Mouse (Mus musculus) heart, postnatal 4 days (tissue): ENCODE measurements at regions not wholly inside any gene's neighbourhood (a gene's known extent, or its start where the extent isn't known, plus 50 kb on each side); places are given as distances from the start of the nearest gene placed in this dataset.

Experiments
- DNase-seq: peaks from one replicate; pipeline ENCODE4 v3.0.0; 2021

DNA sequence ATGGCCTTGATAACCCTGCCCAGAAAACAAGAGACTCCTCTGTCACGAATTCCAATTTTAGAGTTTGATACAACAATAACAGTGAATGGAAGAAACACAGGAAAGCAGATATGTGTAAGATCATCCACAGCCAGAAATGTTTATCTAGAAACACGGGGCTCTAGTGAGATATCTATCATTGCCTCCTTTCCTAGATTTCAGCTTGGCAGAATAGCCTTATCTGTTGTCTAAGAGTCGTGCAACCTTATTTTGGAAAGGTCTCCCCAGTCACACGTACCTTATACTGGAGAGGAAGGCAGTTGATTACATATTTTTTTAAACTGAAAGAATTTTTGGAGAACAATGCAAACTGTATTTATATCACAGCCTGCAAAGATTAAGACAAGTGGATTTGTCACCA lies 61.6 kb downstream of the Gm10295 start:
- DNase-seq, result no peak

- no peak for DNase-seq
Observed at GRCm38 (mm10) chr7:71289266-71289665, 62.0 kb downstream of the Gm10295 start.

GRCm38 (mm10) chr7:71287441-71287840 lies 63.8 kb downstream of the Gm10295 start:
- DNase-seq, result no peak

- no peak for DNase-seq
Observed at GRCm38 (mm10) chr7:71284246-71284645, 67.0 kb downstream of the Gm10295 start.

DNA sequence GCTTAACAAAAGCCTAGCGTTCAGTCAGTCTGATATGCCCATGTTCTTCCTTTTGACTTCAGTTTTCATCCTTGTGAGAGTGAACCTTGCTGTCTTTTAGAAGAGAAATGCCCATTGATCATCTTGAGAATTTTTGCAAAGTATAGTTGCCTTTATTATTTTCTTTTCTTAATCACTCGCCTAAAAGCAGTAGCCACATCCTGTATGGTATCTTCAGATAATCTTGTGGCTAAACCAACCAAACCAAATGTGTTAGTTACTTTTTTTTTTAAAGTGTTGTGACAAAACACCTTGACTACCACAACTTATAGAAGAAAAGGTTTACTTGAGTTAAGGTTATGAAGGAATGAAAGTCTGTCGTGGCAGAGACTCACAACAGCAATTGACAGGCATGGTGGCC lies 67.9 kb downstream of the Gm10295 start:
- no peak for DNase-seq

DNA sequence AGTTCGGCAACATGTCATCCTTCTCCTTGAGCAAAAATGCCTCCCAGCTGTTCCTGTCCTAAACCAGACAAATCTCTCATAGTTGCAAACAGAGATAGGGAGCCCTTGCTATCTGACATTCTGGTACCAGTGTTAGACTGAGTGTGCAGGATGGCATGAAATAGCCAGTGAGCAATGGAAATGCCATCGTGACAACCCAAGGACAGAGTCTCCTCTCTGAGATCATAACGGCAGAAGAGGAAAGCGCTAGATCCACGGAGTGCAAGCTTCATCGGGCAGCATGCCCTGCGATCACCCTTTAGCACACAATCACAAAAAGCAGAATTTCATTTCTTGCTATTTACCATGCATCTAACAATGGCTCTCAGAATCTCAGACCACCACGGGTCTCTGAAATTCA lies 85.2 kb downstream of the Gm10295 start:
- no peak for DNase-seq

- DNase-seq, result no peak
Observed at GRCm38 (mm10) chr7:71264115-71264514, 87.2 kb downstream of the Gm10295 start.

- no peak for DNase-seq
Observed at GRCm38 (mm10) chr7:71249669-71250068, 101.6 kb downstream of the Gm10295 start.

DNA sequence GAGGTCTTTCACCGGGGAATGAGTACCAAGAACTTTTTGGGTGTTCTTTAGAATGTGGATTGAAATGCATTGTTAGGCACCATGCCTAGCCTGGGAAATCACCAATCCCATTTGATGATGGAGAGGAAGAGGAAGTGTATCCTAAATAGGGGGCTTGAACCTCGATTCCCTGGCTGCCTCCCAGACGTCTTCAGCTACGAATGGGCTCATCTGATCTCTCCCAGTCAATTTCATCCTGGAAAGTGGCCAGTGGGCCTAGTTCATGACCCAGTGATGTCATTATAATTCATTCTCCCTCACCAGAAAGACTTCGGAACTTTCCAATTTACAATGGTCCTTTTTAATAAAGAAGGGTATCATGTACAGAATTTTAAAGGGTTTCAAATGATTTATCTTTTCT lies 102.1 kb downstream of the Gm10295 start:
- no peak for DNase-seq

DNA sequence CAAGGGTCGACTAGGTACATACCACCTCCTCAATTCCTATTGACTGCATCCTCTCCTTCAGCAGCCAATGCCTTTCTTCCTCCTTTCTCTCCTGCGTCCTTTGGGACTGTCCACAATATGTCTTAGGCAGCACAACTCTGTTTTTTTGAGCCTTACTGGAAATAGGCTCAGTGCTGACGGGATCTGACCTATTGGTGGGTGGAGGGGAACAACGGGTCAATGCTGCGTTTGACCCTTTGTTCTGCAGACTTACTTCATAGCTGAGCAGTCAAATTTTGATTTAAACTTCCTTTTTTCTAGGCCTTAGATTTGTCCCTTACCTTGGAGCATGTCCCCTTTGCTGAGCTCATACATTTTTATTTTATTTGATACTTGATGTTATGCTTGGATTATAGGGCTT lies 103.4 kb downstream of the Gm10295 start:
- DNase-seq, result no peak

DNA sequence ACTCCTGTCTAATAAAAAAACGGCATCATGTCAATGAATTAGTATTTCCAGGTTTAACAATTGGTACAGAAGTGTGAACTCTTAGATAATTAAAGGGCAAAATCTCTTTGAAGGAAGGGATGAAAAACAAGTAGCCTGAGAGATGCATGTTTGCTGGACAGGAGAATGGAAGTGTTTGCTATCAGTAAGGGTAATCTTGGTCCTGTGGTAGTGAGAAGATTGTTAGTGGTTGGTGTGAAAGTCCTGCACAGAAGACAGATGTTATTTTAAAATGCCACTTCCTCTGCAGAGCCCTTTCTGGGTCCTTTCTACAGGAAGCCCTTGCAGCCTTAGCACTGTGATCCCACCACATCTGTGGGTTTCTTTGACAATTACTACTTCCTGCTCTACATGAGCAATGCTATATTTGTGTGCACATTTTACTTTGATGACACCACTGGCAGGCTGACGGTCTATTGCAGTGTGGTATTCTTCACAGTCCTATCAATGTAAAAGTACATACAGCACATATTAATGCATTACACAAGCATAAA lies 108.8 kb downstream of the Gm10295 start:
- no peak for DNase-seq

- no peak for DNase-seq
Observed at GRCm38 (mm10) chr7:71239207-71239606, 112.1 kb downstream of the Gm10295 start.

GRCm38 (mm10) chr7:71236334-71236733 lies 115.0 kb downstream of the Gm10295 start:
- no peak for DNase-seq

- DNase-seq, result no peak
Observed at GRCm38 (mm10) chr7:71234176-71234769, 117.0 kb downstream of the Gm10295 start.

- DNase-seq, result no peak
Observed at GRCm38 (mm10) chr7:71232821-71233815, 118.2 kb downstream of the Gm10295 start.

GRCm38 (mm10) chr7:71230901-71231477 lies 120.3 kb downstream of the Gm10295 start:
- DNase-seq, result peak; percentile 72

DNA sequence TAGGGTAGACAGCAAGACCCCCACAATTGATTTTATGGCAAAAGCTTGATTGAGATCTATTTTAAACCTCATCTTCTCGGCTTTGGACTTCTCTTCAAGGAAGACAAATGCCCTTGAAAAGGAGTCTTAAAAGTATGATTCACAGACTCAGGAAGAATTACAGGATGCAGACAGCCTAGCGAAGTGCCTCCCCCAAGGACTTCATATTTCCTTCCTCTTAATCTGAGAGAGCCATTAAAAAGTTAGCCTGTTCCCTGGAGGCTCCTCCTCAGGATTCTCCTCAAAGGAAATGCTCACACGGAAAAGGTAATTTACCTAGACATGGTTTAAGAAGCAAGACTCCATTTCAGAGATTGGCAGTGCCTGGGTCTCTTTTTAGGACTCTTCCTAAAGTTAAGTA lies 122.1 kb downstream of the Gm10295 start:
- DNase-seq, result no peak

GRCm38 (mm10) chr7:71224320-71224865 lies 126.9 kb downstream of the Gm10295 start:
- no peak for DNase-seq

DNA sequence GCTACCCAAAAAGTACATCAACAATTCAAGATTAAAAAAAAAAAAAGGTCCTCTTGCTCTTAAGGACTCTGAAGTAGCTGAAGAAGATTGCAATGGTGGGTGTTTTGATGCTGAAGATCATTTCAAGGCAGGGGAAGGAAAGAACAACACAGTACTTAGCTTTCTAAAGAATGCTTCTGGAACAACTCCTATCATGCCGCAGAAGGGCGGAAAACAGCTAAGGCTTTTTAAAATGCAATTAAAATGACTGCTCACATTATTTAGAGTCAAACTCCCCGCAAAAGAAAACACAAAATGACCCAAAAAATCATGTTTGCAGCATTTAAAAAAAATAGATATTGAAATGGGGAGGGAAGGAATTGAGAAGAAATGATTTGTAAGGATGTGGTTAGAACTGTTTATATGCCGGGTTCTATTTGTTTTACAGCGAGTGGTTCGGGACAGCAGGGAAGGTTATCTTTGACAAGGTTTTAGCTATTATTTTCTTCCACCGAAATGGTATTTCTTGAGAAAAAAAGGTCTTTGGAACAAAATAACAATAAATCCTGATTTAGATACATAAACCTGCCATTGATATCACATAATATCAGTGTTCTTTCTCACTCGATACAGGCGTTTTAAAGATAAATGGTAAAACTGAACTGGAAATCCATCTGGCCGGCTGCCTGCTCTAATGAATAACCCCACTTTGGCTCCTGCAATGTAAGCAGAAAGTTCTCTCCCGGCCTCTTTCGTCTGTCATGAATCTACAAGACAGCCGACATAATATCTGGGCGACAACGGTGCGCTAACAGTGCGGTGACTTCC lies 127.6 kb downstream of the Gm10295 start:
- DNase-seq, result no peak

- DNase-seq, result no peak
Observed at GRCm38 (mm10) chr7:71217344-71217743, 133.9 kb downstream of the Gm10295 start.

GRCm38 (mm10) chr7:71216808-71217207 lies 134.5 kb downstream of the Gm10295 start:
- DNase-seq, result peak; percentile 64

- no peak for DNase-seq
Observed at GRCm38 (mm10) chr7:71214500-71215055, 136.7 kb downstream of the Gm10295 start.
